Mouse (Mus musculus) G1E (cell line): ENCODE data around the gene Smox. TPM values are rescaled to one million over a fixed set of nuclear protein-coding genes. Genes with fewer than 3 reads are reported as not detected.

ENCODE experiments used
- ATAC-seq: 2 replicates; pipeline ENCODE4 v1.8.0; 2016; ENCODE audit warnings: mild to moderate bottlenecking; ENCODE audit not compliant: insufficient number of reproducible peaks, poor library complexity, low FRiP score, severe bottlenecking; ENCODE audit errors: extremely low read depth
- DNase-seq: peaks from one replicate; pipeline ENCODE4 v3.0.0; 2012; ENCODE audit warnings: low spot score
- H3K27me3 ChIP-seq: 2 replicates; pipeline ENCODE4 v1.6.1; 2012; ENCODE audit warnings: mild to moderate bottlenecking, low read length, inconsistent platforms; ENCODE audit not compliant: insufficient read depth
- H3K36me3 ChIP-seq: replicated peaks from 2 replicates; pipeline ENCODE3; 2012; ENCODE audit warnings: mild to moderate bottlenecking, inconsistent platforms
- H3K4me1 ChIP-seq: 2 replicates; pipeline ENCODE4 v1.6.1; 2012; ENCODE audit warnings: low read depth, low read length, inconsistent platforms, mixed read lengths; ENCODE audit not compliant: insufficient read depth
- H3K4me3 ChIP-seq: 2 replicates; pipeline ENCODE4 v1.5.1; 2012; ENCODE audit warnings: low read depth, mild to moderate bottlenecking, inconsistent platforms, low read length, moderate library complexity, mixed read lengths
- H3K9me3 ChIP-seq: replicated peaks from 2 replicates; pipeline ENCODE4 v1.6.1; 2012; ENCODE audit warnings: inconsistent platforms
- CTCF ChIP-seq: IDR thresholded peaks from 2 replicates; pipeline ENCODE4 v1.5.1; 2012; ENCODE audit warnings: low read depth, low read length, inconsistent platforms, mixed read lengths
- GATA1 ChIP-seq: IDR thresholded peaks from 2 replicates; pipeline ENCODE4 v1.6.1; 2012; ENCODE audit warnings: borderline replicate concordance, low read length, inconsistent platforms, mixed read lengths
- GATA2 ChIP-seq: IDR thresholded peaks from 2 replicates; pipeline ENCODE4 v1.6.1; 2012; ENCODE audit warnings: low read depth, low read length, inconsistent platforms, borderline replicate concordance
- POLR2AphosphoS5 ChIP-seq: IDR thresholded peaks from 2 replicates; pipeline ENCODE4 v1.6.1; 2012; ENCODE audit warnings: low read depth, low read length, inconsistent platforms; ENCODE audit not compliant: insufficient replicate concordance
- TAL1 ChIP-seq: conservative IDR thresholded peaks from 2 replicates; pipeline ENCODE4 v1.6.1; 2012; ENCODE audit warnings: low read depth, low read length, inconsistent platforms, mixed read lengths
- polyA plus RNA-seq: library from polyadenylated mRNA; stranded (reverse); fragments of >175 nt; gene quantifications from 2 replicates; pipeline ENCODE4 v1.2.3, GENCODE M21; 2012
- total RNA-seq, 2 experiments: library from RNA; stranded (forward) in 1 of 2; stranded (reverse) in 1 of 2; fragments of 200-1000 nt in 1 of 2; fragments of >200 nt in 1 of 2; fragmentation: Nextera tagmentation in 1 of 2; gene quantifications; 2 replicates each; pipeline ENCODE4 v1.2.3; 2014 to 2017

Smox gene
- total and polyA plus RNA-seq, 3 experiments: 0.05 to 3.3 (median 0.05) TPM

DNA sequence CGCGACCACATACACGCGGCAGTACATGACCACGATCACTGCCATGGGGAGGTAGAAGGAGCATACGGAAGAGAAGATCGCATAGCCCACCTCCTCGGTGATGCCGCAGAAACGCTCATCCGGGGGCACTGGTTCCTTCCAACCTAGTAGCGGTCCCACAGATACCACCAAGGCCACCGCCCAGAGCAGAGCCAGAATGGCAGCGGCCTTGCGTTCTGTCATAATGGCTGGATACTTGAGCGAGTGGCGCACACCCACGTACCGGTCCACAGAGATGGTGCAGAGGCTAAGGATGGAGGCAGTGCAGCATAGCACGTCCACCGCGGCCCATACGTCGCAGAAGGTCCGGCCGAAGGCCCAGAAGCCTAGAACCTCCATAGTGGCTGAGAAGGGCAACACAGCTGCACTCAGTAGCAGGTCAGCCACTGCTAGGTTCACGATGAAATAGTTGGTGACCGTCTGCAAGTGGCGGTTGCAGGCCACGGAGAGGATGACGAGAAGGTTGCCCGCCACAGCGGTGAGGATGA is 70.1 kb downstream of the Smox start:
- no peak for ATAC-seq
- Histone ChIP-seq H3K4me3 (no peak overlapping the region), H3K36me3 (no peaks in the 10 kb centered on the region), H3K9me3 (peaks cover 14% of the 10 kb centered on the region), H3K27me3 (peaks cover 5% of the 10 kb centered on the region; the same call in 1 of the 2 replicates), H3K4me1 (no peaks in the 10 kb centered on the region)
- TF ChIP-seq POLR2AphosphoS5 (no peak), CTCF (no peak), GATA2 (no peak), GATA1 (no peak), TAL1 (no peak)
- no peak for DNase-seq

DNA sequence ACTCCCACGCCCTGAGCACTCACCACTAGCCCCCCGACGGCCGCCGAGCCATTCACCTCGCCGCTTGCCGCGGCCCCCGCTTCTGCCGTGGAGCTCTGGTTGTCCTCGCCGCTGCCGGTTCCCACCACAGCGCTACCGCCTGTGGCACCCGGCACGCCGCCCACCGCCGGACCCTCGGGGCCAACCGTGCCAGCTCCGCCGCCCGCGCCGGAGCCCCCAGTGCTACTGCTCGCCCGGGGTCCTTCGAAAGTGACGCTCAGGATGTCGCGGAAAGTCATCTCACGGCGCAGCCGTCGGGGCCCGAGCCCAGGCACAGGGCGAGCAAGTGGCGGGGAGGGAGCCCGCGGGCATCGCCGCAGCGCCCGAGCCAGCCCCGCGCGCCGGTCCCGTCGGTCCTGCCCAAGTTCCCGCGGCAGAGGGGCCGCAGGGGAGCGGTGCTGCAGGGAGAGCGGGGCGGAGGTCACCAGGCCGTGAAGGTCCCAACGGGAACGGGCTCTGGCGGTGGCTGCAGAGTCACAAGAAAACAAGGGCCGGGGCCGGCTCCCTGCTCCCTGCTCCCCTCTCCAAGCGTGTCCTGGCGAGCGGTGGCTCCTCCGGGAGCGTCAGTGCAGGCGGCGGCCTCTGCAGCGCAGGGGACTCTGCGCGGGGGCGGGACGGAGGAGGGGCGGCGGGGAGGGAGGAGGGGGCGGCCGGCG is 70.7 kb downstream of the Smox start, which contains the start of gene Adra1d:
TSS of gene Adra1d (minus strand) at position 393 of the 695 bp plus-strand sequence.
- ATAC-seq (no peak), DNase-seq (no peak)
- TF ChIP-seq TAL1: no peak
- TF ChIP-seq POLR2AphosphoS5: no peak
- no peak for TF ChIP-seq CTCF
- no peak for TF ChIP-seq GATA1
- TF ChIP-seq GATA2: no peak
- Histone ChIP-seq H3K4me3 (no peak within 1 kb of the TSS), H3K4me1 (no peaks in the 10 kb centered on the region), H3K9me3 (peaks cover 14% of the 10 kb centered on the region), H3K36me3 (no peaks in the 10 kb centered on the region), H3K27me3 (peaks cover 5% of the 10 kb centered on the region; the same call in 1 of the 2 replicates)

DNA sequence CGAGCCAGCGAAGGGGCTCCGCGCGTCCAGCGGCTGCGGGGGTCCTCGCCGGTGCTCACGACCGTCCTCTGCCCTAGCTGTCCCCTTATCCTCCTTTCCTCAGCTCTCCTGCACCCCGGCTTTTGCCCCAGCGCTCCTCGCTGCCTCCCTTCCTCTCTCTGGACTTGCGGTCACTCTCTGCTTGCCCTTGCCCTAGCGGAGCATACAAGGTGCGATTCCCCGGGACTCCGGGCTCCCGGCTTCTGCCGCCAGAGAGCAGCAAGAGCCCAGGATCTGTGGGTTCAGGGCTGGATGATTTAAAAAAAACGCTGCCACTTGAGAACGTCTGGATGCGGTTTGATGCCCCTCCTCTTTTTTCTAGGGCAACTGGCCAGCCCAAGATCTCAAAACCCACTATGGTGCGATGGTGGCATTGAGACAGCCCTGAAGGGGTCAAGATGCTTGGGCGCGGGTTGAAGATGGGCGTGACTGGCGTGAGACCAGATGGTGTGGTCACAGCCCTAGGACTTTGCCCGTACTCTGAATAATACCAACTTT is 71.4 kb downstream of the Smox start:
- no peak for TF ChIP-seq GATA2
- H3K4me3 ChIP-seq: no peak overlapping the region
- no peak for DNase-seq
- peaks cover 5% of the 10 kb centered on the region; the same call in 1 of the 2 replicates for H3K27me3 ChIP-seq
- peaks cover 14% of the 10 kb centered on the region for H3K9me3 ChIP-seq
- no peak for ATAC-seq
- no peaks in the 10 kb centered on the region for H3K36me3 ChIP-seq
- H3K4me1 ChIP-seq: no peaks in the 10 kb centered on the region

Other genes starting within 250 kb of the Smox start
- gene Pank2, start 229.0 kb upstream of the Smox start, total RNA-seq (2014; fragmentation: Nextera tagmentation): 79.5 and 101 TPM in 2 replicates
- 53.3 and 57.4 TPM in 2 replicates for gene Pank2, start 229.0 kb upstream of the Smox start, total RNA-seq (2017)
- gene Pank2, start 229.0 kb upstream of the Smox start, polyA plus RNA-seq: 14.9 and 22.6 TPM in 2 replicates
- gene Rnf24, start 138.6 kb upstream of the Smox start, total RNA-seq (2014; fragmentation: Nextera tagmentation): 0.29 and 1.2 TPM in 2 replicates
- 0.93 and 1.8 TPM in 2 replicates for gene Rnf24, start 138.6 kb upstream of the Smox start, total RNA-seq (2017)
- gene Rnf24, start 138.6 kb upstream of the Smox start, polyA plus RNA-seq: 0.44 and 0.69 TPM in 2 replicates
- not detected in 2 replicates for gene Adra1d, start 70.8 kb downstream of the Smox start, total RNA-seq (2014; fragmentation: Nextera tagmentation)
- not detected in 2 replicates for gene Adra1d, start 70.8 kb downstream of the Smox start, total RNA-seq (2017)
- gene Adra1d, start 70.8 kb downstream of the Smox start, polyA plus RNA-seq: not detected in 2 replicates